Mouse (Mus musculus): Measurements from ENCODE around the gene Pgam2.

- TF ChIP-seq EP300 (IDR thresholded peaks at IDR 0.05; ENCODE audit: insufficient read depth, low read depth, low read length) (no peak), POLR2A (IDR thresholded peaks at IDR 0.05; ENCODE audit: insufficient read depth, low read length) (no peak), CTCF (IDR thresholded peaks at IDR 0.05; ENCODE audit: low read depth, low read length) (no peak)
These were observed 6.6 kb downstream of the Pgam2 start for GRCm38 (mm10) chr11:5796939-5797338.

Data from ES-Bruce4 (cell line).